Mouse (Mus musculus) right cerebral cortex, postnatal 4 days (tissue): Measurements from ENCODE around the gene Trim71.
A peak's percentile ranks its signal among the peaks of the same experiment; 100 is the strongest.

Experiments
- DNase-seq: peaks from one replicate; pipeline ENCODE4 v3.0.0-alpha.2; 2022

Trim71 gene

GRCm38 (mm10) chr9:114556276-114556855, 7.8 kb downstream of the Trim71 start:
- DNase-seq = no peak

DNA sequence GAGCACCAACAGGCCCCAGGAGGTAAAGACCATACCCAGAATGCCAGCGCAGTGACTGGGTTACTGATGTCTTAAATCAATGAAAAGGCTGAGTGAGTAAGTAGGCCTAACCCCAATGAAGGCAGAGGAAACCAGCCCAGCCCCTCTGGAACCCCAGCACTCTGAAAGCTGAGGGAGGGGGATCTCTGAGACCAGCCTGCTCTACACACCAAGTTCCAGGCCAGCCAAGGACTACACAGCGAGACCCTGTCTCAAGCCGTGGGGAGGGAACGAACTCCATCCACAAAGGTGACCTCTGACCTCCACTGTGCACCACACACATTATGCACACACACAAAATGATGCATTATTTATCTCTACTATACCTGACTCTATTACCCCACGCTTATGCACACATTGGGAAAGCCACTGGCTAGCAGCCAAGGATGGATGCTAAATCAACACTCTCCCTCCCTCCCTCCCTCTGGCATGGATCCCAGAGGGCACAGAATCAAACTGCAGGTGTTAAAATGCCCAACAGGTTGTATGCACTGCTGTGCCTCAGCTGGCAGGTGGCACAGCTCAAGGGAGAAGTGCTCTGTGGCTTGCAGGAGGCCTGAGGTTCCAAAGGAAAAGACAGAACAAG, 9.7 kb downstream of the Trim71 start:
- DNase-seq = no peak

GRCm38 (mm10) chr9:114553828-114554227, 10.3 kb downstream of the Trim71 start:
- no peak for DNase-seq

GRCm38 (mm10) chr9:114550033-114550432, 14.1 kb downstream of the Trim71 start:
- no peak for DNase-seq

- DNase-seq = no peak
Observed at GRCm38 (mm10) chr9:114549117-114549516, 15.1 kb downstream of the Trim71 start.

DNA sequence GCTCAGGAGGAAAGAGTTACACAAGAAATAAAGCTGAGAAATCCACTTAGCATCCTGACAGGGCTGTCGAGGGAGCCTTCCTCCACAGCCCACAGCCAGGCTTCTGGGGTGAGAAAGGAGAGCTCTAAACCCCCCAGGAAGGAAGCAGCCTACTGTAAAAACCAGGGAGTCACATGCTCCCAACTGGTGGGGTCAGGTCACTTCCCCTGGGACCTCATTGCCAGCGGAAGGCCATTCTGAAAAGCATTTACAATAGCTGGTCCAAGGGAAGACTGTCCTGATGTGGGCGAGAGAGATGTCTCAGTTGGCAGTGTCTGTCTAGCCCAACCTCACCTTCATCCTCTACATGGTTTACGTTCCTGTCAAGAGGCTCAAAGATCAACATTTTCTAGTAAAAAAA, 15.7 kb downstream of the Trim71 start:
- no peak for DNase-seq

DNA sequence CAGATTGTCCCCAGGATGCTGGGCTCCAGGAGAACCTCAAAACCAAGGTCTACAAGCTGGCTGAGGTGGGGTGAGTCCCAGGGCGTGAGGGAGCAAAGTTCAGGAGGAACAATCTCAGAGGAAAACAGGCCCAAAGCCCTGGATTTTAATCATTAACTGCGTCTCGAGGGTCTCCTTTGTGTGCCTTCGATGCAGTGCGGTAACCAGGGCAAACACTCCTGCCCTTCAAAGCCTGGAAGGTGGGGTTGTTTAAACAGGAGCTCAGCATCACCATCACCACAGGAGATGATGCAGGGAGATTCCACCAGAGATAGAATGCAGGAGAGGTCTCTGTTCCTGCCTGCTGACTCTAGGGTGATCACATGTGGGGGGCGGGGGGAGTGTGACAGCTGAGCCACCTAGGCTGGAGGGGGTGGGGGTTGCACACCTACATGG, 16.5 kb downstream of the Trim71 start:
- DNase-seq = no peak

DNA sequence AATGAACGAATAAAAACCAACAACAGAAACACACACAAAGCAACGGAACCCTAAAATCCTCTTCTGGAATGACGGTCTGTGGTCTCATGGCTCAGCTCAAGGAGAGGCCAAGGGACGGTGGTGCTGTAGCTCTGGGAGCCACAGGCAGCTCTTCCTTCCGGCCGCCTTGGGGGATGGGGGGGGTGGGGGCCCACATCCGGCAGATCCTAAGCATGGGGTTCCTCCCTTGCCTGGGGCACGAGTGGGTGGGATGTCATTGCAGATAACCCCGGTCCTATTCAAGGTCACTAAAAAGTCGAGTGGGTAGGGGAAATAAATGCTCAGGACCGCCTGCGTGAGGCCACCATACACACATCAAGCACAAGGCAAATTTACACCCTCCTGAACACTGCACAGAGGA, 17.4 kb downstream of the Trim71 start:
- DNase-seq = no peak

DNA sequence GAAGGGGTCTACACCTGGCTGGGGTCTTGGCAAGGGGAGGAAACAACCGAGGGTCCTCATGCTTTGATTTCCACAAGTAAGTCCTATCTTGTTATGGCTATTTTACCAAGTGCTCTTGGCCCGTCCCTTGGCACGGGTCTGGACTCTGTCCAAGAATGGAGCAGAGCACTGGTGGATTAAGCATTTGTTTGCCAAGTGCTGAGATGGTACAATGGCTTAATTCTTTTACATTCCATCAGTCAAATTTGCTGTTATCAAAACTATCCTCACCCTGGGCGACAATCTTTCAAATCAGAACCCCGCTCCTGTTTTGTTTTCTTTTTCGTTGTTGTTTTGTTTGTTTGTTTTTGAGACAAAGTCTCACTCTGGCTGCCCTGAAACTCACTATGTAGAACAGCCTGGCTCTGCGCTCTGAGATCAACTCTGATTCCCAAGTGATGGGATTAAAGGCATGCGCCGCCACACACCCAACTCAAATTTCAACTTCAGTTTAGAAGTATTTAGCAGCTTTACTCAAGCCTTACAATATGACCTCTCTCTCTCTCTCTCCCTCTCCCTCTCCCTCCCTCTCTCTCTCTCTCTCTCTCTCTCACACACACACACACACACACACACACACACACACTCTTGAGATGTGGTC, 19.3 kb downstream of the Trim71 start:
- DNase-seq = no peak

DNA sequence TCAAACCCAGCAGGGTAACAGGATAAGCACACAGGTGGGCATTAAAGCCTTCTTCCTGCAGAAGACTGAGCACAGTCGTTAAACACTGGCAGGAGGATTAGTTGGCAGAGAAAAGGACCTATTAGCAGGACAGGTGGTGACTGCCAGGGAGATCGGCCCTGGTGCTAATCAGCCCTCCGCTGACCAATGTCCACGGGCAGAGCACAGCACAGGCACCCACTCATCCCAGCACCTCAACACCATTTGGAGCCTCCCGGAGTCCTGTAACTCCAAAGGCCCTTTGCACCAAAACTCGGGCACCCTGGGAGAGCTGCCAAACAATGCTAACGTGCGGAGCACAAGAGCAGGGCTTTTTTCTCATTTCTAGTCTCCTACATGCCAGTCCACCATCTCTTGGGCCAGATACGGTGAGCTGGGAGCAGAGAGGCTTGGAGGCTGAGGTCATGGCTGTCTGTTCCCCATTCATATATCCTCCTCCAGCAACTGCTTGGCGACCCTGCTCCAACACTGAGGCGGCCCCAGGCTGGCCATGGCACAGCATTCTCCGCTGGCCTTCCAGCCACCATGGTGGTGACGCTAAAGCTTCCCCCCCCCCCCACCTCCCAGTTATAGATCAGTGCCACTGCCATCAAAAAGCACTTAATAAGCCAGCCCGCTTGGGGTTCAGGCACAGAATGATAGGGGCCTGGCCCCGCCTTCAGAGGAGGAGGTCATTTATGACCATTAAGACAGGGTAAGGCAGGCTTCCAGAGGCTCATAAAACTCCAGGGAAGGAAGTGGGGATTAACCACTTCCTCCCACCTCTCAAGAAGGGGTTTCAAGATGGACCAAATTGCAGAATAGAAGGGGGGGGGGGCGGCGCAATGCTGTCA, 20.1 kb downstream of the Trim71 start:
- DNase-seq = no peak

- DNase-seq = no peak
Observed at GRCm38 (mm10) chr9:114541279-114541741, 22.9 kb downstream of the Trim71 start.

- no peak for DNase-seq
Observed at GRCm38 (mm10) chr9:114538996-114539563, 25.1 kb downstream of the Trim71 start.

GRCm38 (mm10) chr9:114536628-114537027, 27.5 kb downstream of the Trim71 start:
- DNase-seq = no peak

DNA sequence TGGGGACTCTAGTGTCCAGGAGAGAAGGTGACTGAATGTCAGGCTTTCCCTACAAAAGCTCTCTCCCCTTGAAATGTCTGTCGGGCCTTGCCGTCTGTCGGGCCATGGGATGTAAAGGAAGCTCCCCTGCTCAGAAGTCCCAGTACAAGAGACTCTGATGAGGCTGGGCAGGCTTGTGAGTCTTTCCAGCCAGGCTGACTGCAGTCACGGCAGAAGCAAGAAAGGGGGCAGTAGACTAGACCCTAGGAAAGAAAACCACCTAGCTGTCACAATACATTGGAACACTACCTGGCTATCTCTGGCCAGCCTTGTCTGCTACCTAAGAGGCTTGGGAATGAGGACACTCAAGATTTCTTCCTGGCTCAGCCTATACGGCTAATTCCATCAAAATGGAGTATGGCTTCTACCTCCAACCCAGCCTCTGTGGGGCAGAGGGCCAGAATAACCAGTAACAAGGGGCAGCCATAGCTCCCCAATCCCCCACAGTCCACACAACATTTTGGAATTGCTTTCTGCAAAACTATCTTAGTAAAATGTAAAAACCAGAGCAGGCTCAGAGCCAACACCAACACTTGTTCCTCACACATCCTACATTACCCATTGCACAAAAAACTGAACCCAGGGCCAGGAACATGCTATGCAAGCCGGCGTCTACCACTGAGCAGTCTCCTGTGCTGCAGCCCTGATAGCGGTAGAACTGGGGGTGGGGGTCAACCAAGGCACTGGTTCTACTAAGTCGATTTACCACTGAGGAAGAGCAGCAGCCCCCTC, 29.2 kb downstream of the Trim71 start:
- no peak for DNase-seq

- no peak for DNase-seq
Observed at GRCm38 (mm10) chr9:114533848-114534247, 30.3 kb downstream of the Trim71 start.

DNA sequence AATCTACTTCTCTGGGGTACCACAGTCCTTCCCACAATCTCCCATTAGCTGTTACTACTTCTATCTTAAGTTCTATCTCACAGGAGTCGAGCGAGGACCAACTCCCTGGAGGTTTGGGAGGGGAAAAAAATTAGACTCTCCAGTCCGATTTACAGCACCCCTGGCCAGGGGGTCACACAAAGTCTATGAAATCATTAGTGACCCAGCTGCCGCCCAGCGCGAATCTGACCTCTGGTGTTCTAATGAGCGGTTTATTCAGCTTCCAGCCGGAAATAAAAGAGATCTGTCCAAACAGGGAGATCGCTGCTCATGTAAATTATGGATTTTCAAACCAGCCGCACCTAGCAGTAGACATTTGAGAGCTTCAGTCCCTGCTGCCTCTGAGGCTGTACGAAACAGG, 32.9 kb downstream of the Trim71 start:
- DNase-seq = no peak

DNA sequence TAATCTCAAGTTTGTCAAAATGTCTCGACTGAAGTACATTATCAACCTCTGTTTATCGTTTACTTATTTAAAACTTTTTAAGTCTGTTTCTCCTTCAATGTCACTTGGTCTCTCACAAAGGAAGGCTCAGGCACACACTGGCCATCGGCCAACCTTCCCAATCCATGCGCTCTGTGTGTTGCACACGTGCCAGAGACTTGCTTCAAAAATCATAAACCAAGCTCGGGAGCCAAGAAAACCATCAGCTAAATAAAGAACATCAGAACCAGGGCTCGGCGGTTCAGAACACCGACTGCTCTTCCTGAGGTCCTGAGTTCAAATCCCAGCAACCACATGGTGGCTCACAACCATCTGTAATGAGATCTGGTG, 35.5 kb downstream of the Trim71 start:
- peak; percentile 30 for DNase-seq

- no peak for DNase-seq
Observed at GRCm38 (mm10) chr9:114527992-114528679, 36.0 kb downstream of the Trim71 start.

GRCm38 (mm10) chr9:114527085-114527484, 37.1 kb downstream of the Trim71 start:
- DNase-seq = no peak

- DNase-seq = no peak
Observed at GRCm38 (mm10) chr9:114526581-114526980, 37.6 kb downstream of the Trim71 start.

GRCm38 (mm10) chr9:114525891-114526290, 38.3 kb downstream of the Trim71 start:
- DNase-seq = no peak
